In genomic region chr2:26447451-26447850, GRCm38 (mm10) we compare ENCODE assay signal across 16 mouse cellular contexts. TPM values are rescaled to one million over a fixed set of nuclear protein-coding genes. Genes with fewer than 3 reads are reported as not detected.
DNase-seq lines count a peak whose midpoint lies in the region; ATAC-seq lines count a peak whose summit lies in the region.
"Had no signal": no experiment of that assay in that cellular context is flagged by ENCODE, and none has a peak within 500 bp of the region (broad histone marks: within the 10 kb centered on the region; RNA-seq: fewer than 3 reads in every experiment).

No protein-coding gene starts in this region.

- H3K4me1 ChIP-seq in intestine, embryonic 15.5 days (replicated peaks): peaks cover 19% of the 10 kb centered on the region
- H3K4me1 ChIP-seq in intestine, embryonic 16.5 days (ENCODE audit: control insufficient read depth, insufficient read depth, low read length): peaks cover 20% of the 10 kb centered on the region
- peaks cover 39% of the 10 kb centered on the region for H3K4me1 ChIP-seq in midbrain, embryonic 13.5 days (replicated peaks)
- H3K4me1 ChIP-seq in midbrain, embryonic 16.5 days (ENCODE audit: control insufficient read depth, insufficient read depth, low read length): peaks cover 33% of the 10 kb centered on the region
- H3K4me1 ChIP-seq in neural tube, embryonic 15.5 days: peaks cover 56% of the 10 kb centered on the region

- H3K27ac ChIP-seq in intestine, embryonic 15.5 days: no peak overlapping the region
- H3K27ac ChIP-seq in intestine, embryonic 16.5 days (ENCODE audit: low read length): no peak overlapping the region
- H3K27ac ChIP-seq in midbrain, embryonic 13.5 days: no peak overlapping the region
- no peak overlapping the region for H3K27ac ChIP-seq in midbrain, embryonic 16.5 days (ENCODE audit: low read length)
- no peak overlapping the region for H3K27ac ChIP-seq in neural tube, embryonic 15.5 days (replicated peaks)
- H3K27ac ChIP-seq: liver, embryonic 14.5 days had no signal

- no peaks in the 10 kb centered on the region for H3K36me3 ChIP-seq in intestine, embryonic 15.5 days
- no peaks in the 10 kb centered on the region for H3K36me3 ChIP-seq in intestine, embryonic 16.5 days (ENCODE audit: control insufficient read depth, insufficient read depth, low read length)
- no peaks in the 10 kb centered on the region for H3K36me3 ChIP-seq in midbrain, embryonic 13.5 days
- no peaks in the 10 kb centered on the region for H3K36me3 ChIP-seq in midbrain, embryonic 16.5 days (ENCODE audit: control insufficient read depth, insufficient read depth, low read length)
- H3K36me3 ChIP-seq in neural tube, embryonic 15.5 days: no peaks in the 10 kb centered on the region

- ATAC-seq in intestine, embryonic 15.5 days: no peak
- no peak for ATAC-seq in intestine, embryonic 16.5 days
- no peak for ATAC-seq in midbrain, embryonic 13.5 days
- ATAC-seq in midbrain, embryonic 16.5 days: no peak
- no peak for ATAC-seq in neural tube, embryonic 15.5 days (ENCODE audit: low FRiP score)

- peak overlapping the region; percentile 71; the same call in 1 of the 2 replicates for H3K9ac ChIP-seq in intestine, embryonic 15.5 days
- H3K9ac ChIP-seq in intestine, embryonic 16.5 days (ENCODE audit: low read depth, low read length): no peak overlapping the region
- H3K9ac ChIP-seq in midbrain, embryonic 13.5 days (replicated peaks): 0 out of 2 replicates have a peak overlapping the region, but pooled peaks have one; percentile 0
- H3K9ac ChIP-seq in midbrain, embryonic 16.5 days (ENCODE audit: low read depth, low read length): no peak overlapping the region
- H3K9ac ChIP-seq in neural tube, embryonic 15.5 days (replicated peaks): peak overlapping the region; percentile 34; the same call in 1 of the 2 replicates
- H3K9ac ChIP-seq: liver, embryonic 14.5 days had no signal

- H3K9me3 ChIP-seq in intestine, embryonic 15.5 days: no peaks in the 10 kb centered on the region
- H3K9me3 ChIP-seq in intestine, embryonic 16.5 days (ENCODE audit: control insufficient read depth, low read length): no peaks in the 10 kb centered on the region
- H3K9me3 ChIP-seq in midbrain, embryonic 13.5 days: no peaks in the 10 kb centered on the region
- H3K9me3 ChIP-seq in midbrain, embryonic 16.5 days (replicated peaks; ENCODE audit: control insufficient read depth, low read length, poor library complexity, severe bottlenecking): no peaks in the 10 kb centered on the region
- H3K9me3 ChIP-seq in neural tube, embryonic 15.5 days (replicated peaks): no peaks in the 10 kb centered on the region
- H3K9me3 ChIP-seq: G1E had no signal

- H3K27me3 ChIP-seq in intestine, embryonic 15.5 days (replicated peaks): no peaks in the 10 kb centered on the region
- H3K27me3 ChIP-seq in intestine, embryonic 16.5 days (replicated peaks; ENCODE audit: control insufficient read depth, insufficient read depth, low read length): no peaks in the 10 kb centered on the region
- H3K27me3 ChIP-seq in midbrain, embryonic 13.5 days: no peaks in the 10 kb centered on the region
- H3K27me3 ChIP-seq in midbrain, embryonic 16.5 days (ENCODE audit: control insufficient read depth, insufficient read depth, low read depth, low read length): no peaks in the 10 kb centered on the region
- H3K27me3 ChIP-seq in neural tube, embryonic 15.5 days (replicated peaks): no peaks in the 10 kb centered on the region

- 59% methylated on average over 1 of the region's 1 CpGs for WGBS in intestine, embryonic 15.5 days
- 68% methylated on average over 1 of the region's 1 CpGs for WGBS in intestine, embryonic 16.5 days
- WGBS in midbrain, embryonic 13.5 days: 89% methylated on average over 1 of the region's 1 CpGs
- WGBS in midbrain, embryonic 16.5 days: 79% methylated on average over 1 of the region's 1 CpGs
- WGBS in neural tube, embryonic 15.5 days: 84% methylated on average over 1 of the region's 1 CpGs

- H3K4me3 ChIP-seq in intestine, embryonic 15.5 days (replicated peaks): no peak overlapping the region
- H3K4me3 ChIP-seq in intestine, embryonic 16.5 days (ENCODE audit: low read length): no peak overlapping the region
- no peak overlapping the region for H3K4me3 ChIP-seq in midbrain, embryonic 13.5 days (replicated peaks)
- no peak overlapping the region for H3K4me3 ChIP-seq in midbrain, embryonic 16.5 days (ENCODE audit: low read depth, low read length)
- no peak overlapping the region for H3K4me3 ChIP-seq in neural tube, embryonic 15.5 days (replicated peaks)

- H3K4me2 ChIP-seq in intestine, embryonic 15.5 days (replicated peaks): no peak overlapping the region; the same call in 1 of the 2 replicates
- H3K4me2 ChIP-seq in intestine, embryonic 16.5 days (ENCODE audit: low read depth, low read length): no peak overlapping the region
- no peak overlapping the region for H3K4me2 ChIP-seq in midbrain, embryonic 13.5 days (replicated peaks)
- no peak overlapping the region for H3K4me2 ChIP-seq in midbrain, embryonic 16.5 days (ENCODE audit: low read length)
- no peak overlapping the region for H3K4me2 ChIP-seq in neural tube, embryonic 15.5 days

- DNase-seq in cerebellum, adult 9-11 months: peak; percentile 61
- DNase-seq in cerebellum, postnatal 14 days: no peak
- DNase-seq in left cerebral cortex, adult 18-20 months (ENCODE audit: low spot score in 2 of 2): no peak
- DNase-seq: adrenal gland, postnatal 36 days; gastrocnemius, postnatal 14 days; kidney, postnatal 25 days; layer of hippocampus, postnatal 36 days; lung, postnatal 4 days; spleen, adult 18-20 months had no signal

RNA-seq across cellular contexts. Expression of gene Sec16a, which starts 2.4 kb away (rescaled TPM):
- 20.2 and 24.7 TPM in 2 replicates for polyA plus RNA-seq in intestine, embryonic 15.5 days (2015; fragmentation: Nextera tagmentation; extraction: Ambion mirVana)
- polyA plus RNA-seq in intestine, embryonic 16.5 days (2015; fragmentation: Nextera tagmentation; extraction: Ambion mirVana): 19.1 and 20.4 TPM in 2 replicates
- polyA plus RNA-seq in midbrain, embryonic 13.5 days (2015; fragmentation: Nextera tagmentation; extraction: Ambion mirVana): 21.3 and 22.8 TPM in 2 replicates
- polyA plus RNA-seq in midbrain, embryonic 16.5 days (2015; fragmentation: Nextera tagmentation; extraction: Ambion mirVana): 18.7 and 20.4 TPM in 2 replicates
- 16.7 and 17.2 TPM in 2 replicates for polyA plus RNA-seq in neural tube, embryonic 15.5 days (2015; fragmentation: Nextera tagmentation; extraction: Ambion mirVana)
- 10 to 100 TPM; 42.7 to 46.0 TPM for total RNA-seq in left cerebral cortex, adult 18-20 months (2021)

RNA-seq across cellular contexts. Expression of gene Inpp5e, which starts 38.4 kb away (rescaled TPM):
- 14.6 and 17.1 TPM in 2 replicates for polyA plus RNA-seq in intestine, embryonic 15.5 days (2015; fragmentation: Nextera tagmentation; extraction: Ambion mirVana)
- polyA plus RNA-seq in intestine, embryonic 16.5 days (2015; fragmentation: Nextera tagmentation; extraction: Ambion mirVana): 14.8 and 15.9 TPM in 2 replicates
- polyA plus RNA-seq in midbrain, embryonic 13.5 days (2015; fragmentation: Nextera tagmentation; extraction: Ambion mirVana): 28.0 and 28.6 TPM in 2 replicates
- polyA plus RNA-seq in midbrain, embryonic 16.5 days (2015; fragmentation: Nextera tagmentation; extraction: Ambion mirVana): 26.9 and 27.6 TPM in 2 replicates
- polyA plus RNA-seq in neural tube, embryonic 15.5 days (2015; fragmentation: Nextera tagmentation; extraction: Ambion mirVana): 23.4 and 23.9 TPM in 2 replicates
- 10 to 100 TPM; 21.5 to 22.8 TPM for total RNA-seq in left cerebral cortex, adult 18-20 months (2021)

RNA-seq across cellular contexts. Expression of gene Pmpca, which starts 58.3 kb away (rescaled TPM):
- 101 and 105 TPM in 2 replicates for polyA plus RNA-seq in intestine, embryonic 15.5 days (2015; fragmentation: Nextera tagmentation; extraction: Ambion mirVana)
- polyA plus RNA-seq in intestine, embryonic 16.5 days (2015; fragmentation: Nextera tagmentation; extraction: Ambion mirVana): 102 and 105 TPM in 2 replicates
- 107 and 110 TPM in 2 replicates for polyA plus RNA-seq in midbrain, embryonic 13.5 days (2015; fragmentation: Nextera tagmentation; extraction: Ambion mirVana)
- polyA plus RNA-seq in midbrain, embryonic 16.5 days (2015; fragmentation: Nextera tagmentation; extraction: Ambion mirVana): 90.0 and 96.5 TPM in 2 replicates
- 94.7 and 95.3 TPM in 2 replicates for polyA plus RNA-seq in neural tube, embryonic 15.5 days (2015; fragmentation: Nextera tagmentation; extraction: Ambion mirVana)
- 10 to 100 TPM; 91.5 to 95.8 TPM for total RNA-seq in left cerebral cortex, adult 18-20 months (2021)

RNA-seq across cellular contexts. Expression of gene Entr1, which starts 58.3 kb away (rescaled TPM):
- polyA plus RNA-seq in intestine, embryonic 15.5 days (2015; fragmentation: Nextera tagmentation; extraction: Ambion mirVana): 88.2 and 90.6 TPM in 2 replicates
- 80.4 and 88.4 TPM in 2 replicates for polyA plus RNA-seq in intestine, embryonic 16.5 days (2015; fragmentation: Nextera tagmentation; extraction: Ambion mirVana)
- polyA plus RNA-seq in midbrain, embryonic 13.5 days (2015; fragmentation: Nextera tagmentation; extraction: Ambion mirVana): 165 and 166 TPM in 2 replicates
- polyA plus RNA-seq in midbrain, embryonic 16.5 days (2015; fragmentation: Nextera tagmentation; extraction: Ambion mirVana): 175 and 182 TPM in 2 replicates
- polyA plus RNA-seq in neural tube, embryonic 15.5 days (2015; fragmentation: Nextera tagmentation; extraction: Ambion mirVana): 153 and 160 TPM in 2 replicates
- total RNA-seq in left cerebral cortex, adult 18-20 months (2021): 100 to 1,000 TPM; 139 to 145 TPM

Comparison
In these comparisons a context has a peak if more than half of its experiments do, and no peak if none do; other contexts are left out.
1. H3K9ac ChIP-seq: peak in intestine, embryonic 15.5 days (single experiment), midbrain, embryonic 13.5 days (single experiment) and neural tube, embryonic 15.5 days (single experiment); none in intestine, embryonic 16.5 days (single experiment) and midbrain, embryonic 16.5 days (single experiment).